Mouse (Mus musculus) heart, adult 2 months (tissue): Measurements from ENCODE around the gene Slc17a8.

ENCODE experiments used
- CTCF ChIP-seq: fragments of 200-600 bp; IDR thresholded peaks from 2 replicates; pipeline ENCODE4 v1.8.1; 2022; ENCODE audit warnings: antibody characterized with exemption, mild to moderate bottlenecking, moderate library complexity
- EP300 ChIP-seq: fragments of 200-500 bp; IDR thresholded peaks from 2 replicates; pipeline ENCODE4 v1.6.1; 2011; ENCODE audit warnings: low read depth, low read length, control low read depth; ENCODE audit not compliant: insufficient read depth

GRCm38 (mm10) chr10:89546989-89547388, 74.1 kb downstream of the Slc17a8 start:
- no peak for TF ChIP-seq CTCF
- no peak for TF ChIP-seq EP300
